Mouse (Mus musculus): ENCODE data around the gene Scarf1. TPM values are rescaled to one million over a fixed set of nuclear protein-coding genes. Genes with fewer than 3 reads are reported as not detected.

The Scarf1 gene
- total and polyA plus RNA-seq, 3 experiments = 0.24 to 0.90 (median 0.76) TPM

DNA sequence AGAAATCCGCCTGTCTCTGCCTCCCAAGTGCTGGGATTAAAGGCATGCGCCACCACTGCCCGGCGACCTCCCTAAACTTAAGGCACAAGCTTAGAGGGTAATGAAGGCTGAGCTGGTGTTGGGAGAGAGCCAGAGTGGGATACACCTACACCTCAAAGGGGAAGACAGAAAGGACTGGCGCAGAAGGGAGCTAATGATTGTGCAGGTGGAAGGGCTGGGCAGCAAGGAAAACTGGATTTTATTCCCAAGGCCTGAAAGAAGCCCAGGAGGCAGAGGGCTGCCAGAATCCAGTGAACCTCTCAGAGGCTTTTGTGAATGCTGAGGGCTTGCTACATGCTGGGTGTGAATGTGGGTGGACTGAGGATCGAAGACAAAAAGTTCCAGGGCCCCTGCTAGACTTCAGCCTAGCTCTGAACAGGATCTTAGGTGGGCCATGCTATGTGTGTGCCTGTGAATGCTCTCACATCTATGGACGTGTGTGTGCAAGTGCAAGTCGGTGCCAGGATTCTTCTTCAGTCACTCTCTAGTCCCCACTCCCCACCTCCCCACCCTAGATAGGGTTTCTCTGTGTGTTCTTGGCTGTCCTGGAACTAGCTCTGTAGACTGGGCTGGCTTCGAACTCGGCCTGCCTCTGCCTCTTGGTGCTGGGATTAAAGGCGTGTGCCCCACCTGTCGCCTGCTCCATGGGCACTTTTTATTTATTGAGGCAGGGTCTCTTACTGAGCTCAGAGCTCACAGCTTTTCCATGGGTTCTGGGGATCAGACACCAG, 23.1 kb downstream of the Scarf1 start:
- Histone ChIP-seq H3K79me2 (replicated peaks; ENCODE audit: control insufficient read depth, extremely low read depth, insufficient read depth, poor library complexity, severe bottlenecking) (no peaks in the 10 kb centered on the region), H3K27me3 (replicated peaks) (no peaks in the 10 kb centered on the region), H3K9me3 (replicated peaks; ENCODE audit: low read length) (no peaks in the 10 kb centered on the region), H3K4me1 (ENCODE audit: control insufficient read depth in 1 of 2, insufficient read depth in 2 of 2) (peaks cover 13 to 73% of the 10 kb centered on the region in 2 experiments), H3K9ac (ENCODE audit: insufficient read depth, low read depth) (no peak overlapping the region), H3K36me3 (replicated peaks in 1 of 2; ENCODE audit: control insufficient read depth in 1 of 2, insufficient read depth in 1 of 2, low read length in 1 of 2) (peaks cover 0 to 18% of the 10 kb centered on the region in 2 experiments), H3K4me3 (replicated peaks in 1 of 3; ENCODE audit: low read depth in 2 of 3, low read length in 2 of 3, poor library complexity in 1 of 3) (no peak overlapping the region), H3K27ac (ENCODE audit: insufficient read depth, low read depth) (no peak overlapping the region), H3K4me2 (ENCODE audit: insufficient read depth, low read depth, poor library complexity, severe bottlenecking) (no peak overlapping the region)
- dilution Hi-C loops (cut with MboI; ENCODE audit: extremely low pct_ligation_motif_present, extremely low pct_unique_long_range_greater_than_20kb, low sequenced_read_pairs) = no loop called here
- no peak for TF ChIP-seq MAZ (IDR thresholded peaks at IDR 0.05; ENCODE audit: low read depth, low read length)
- TF ChIP-seq RCOR1 (conservative IDR thresholded peaks at IDR 0.05; ENCODE audit: low read depth, low read length) = no peak
- no peak for TF ChIP-seq ZKSCAN1 (IDR thresholded peaks at IDR 0.05; ENCODE audit: borderline replicate concordance, low read depth, low read length)
- no peak for TF ChIP-seq GABPA (IDR thresholded peaks at IDR 0.05; ENCODE audit: insufficient replicate concordance, low read depth, low read length)
- TF ChIP-seq RAD21 (IDR thresholded peaks at IDR 0.05; ENCODE audit: low read depth, low read length) = no peak
- TF ChIP-seq BHLHE40 (IDR thresholded peaks at IDR 0.05; ENCODE audit: low read depth, low read length) = no peak
- no peak for TF ChIP-seq ZNF384 (IDR thresholded peaks at IDR 0.05; ENCODE audit: low read depth, low read length)
- no peak for TF ChIP-seq TCF12 (IDR thresholded peaks at IDR 0.05; ENCODE audit: low read depth, low read length)
- no peak for TF ChIP-seq POLR2AphosphoS2 (IDR thresholded peaks at IDR 0.05; ENCODE audit: low read depth, low read length)
- in situ Hi-C loops (cut with MboI; ENCODE audit: low pct_ligation_motif_present, low pct_unique_long_range_greater_than_20kb, low sequenced_read_pairs) = no loop called here
- DNase-seq (ENCODE audit: extremely low read depth) = no peak

DNA sequence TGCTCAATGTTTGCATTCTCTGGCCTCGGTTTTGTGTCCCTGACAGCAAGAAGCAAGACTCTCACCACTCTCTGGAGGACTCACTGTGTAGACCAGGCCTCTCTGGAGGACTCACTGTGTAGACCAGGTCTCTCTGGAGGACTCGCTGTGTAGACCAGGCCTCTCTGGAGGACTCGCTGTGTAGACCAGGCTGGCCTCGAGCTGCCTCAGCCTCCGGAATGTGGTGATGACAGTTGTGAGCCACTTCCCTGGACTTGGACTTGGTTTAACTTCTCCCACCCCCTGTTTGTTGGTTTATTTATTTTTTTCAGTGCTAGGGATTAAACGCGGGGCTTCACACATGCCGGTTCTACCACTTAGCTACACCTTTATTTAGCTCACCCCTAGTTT, 23.7 kb downstream of the Scarf1 start:
- dilution Hi-C loops (cut with MboI; ENCODE audit: extremely low pct_ligation_motif_present, extremely low pct_unique_long_range_greater_than_20kb, low sequenced_read_pairs) = no loop called here
- Histone ChIP-seq H3K4me3 (replicated peaks in 1 of 3; ENCODE audit: low read depth in 2 of 3, low read length in 2 of 3, poor library complexity in 1 of 3) (no peak overlapping the region), H3K9me3 (replicated peaks; ENCODE audit: low read length) (no peaks in the 10 kb centered on the region), H3K4me1 (ENCODE audit: control insufficient read depth in 1 of 2, insufficient read depth in 2 of 2) (peaks cover 13 to 79% of the 10 kb centered on the region in 2 experiments), H3K27ac (ENCODE audit: insufficient read depth, low read depth) (no peak overlapping the region), H3K4me2 (ENCODE audit: insufficient read depth, low read depth, poor library complexity, severe bottlenecking) (no peak overlapping the region), H3K36me3 (replicated peaks in 1 of 2; ENCODE audit: control insufficient read depth in 1 of 2, insufficient read depth in 1 of 2, low read length in 1 of 2) (peaks cover 0 to 22% of the 10 kb centered on the region in 2 experiments), H3K79me2 (replicated peaks; ENCODE audit: control insufficient read depth, extremely low read depth, insufficient read depth, poor library complexity, severe bottlenecking) (no peaks in the 10 kb centered on the region), H3K27me3 (replicated peaks) (no peaks in the 10 kb centered on the region), H3K9ac (ENCODE audit: insufficient read depth, low read depth) (no peak overlapping the region)
- no peak for DNase-seq (ENCODE audit: extremely low read depth)
- TF ChIP-seq NRF1 (IDR thresholded peaks at IDR 0.05; ENCODE audit: low read depth, low read length) = no peak
- no peak for TF ChIP-seq USF1 (IDR thresholded peaks at IDR 0.05; ENCODE audit: low read depth, low read length)
- TF ChIP-seq E2F4 (IDR thresholded peaks at IDR 0.05; ENCODE audit: insufficient replicate concordance, low read depth, low read length) = no peak
- no peak for TF ChIP-seq SMC3 (IDR thresholded peaks at IDR 0.05; ENCODE audit: low read depth, low read length)
- TF ChIP-seq BHLHE40 (IDR thresholded peaks at IDR 0.05; ENCODE audit: low read depth, low read length) = no peak
- TF ChIP-seq POLR2A (IDR thresholded peaks at IDR 0.05; ENCODE audit: low read depth, low read length) = no peak
- TF ChIP-seq ELF1 (IDR thresholded peaks at IDR 0.05; ENCODE audit: low read depth, low read length) = no peak
- TF ChIP-seq JUN (IDR thresholded peaks at IDR 0.05; ENCODE audit: insufficient read depth, low read depth, low read length) = no peak
- TF ChIP-seq IRF4 (IDR thresholded peaks at IDR 0.05; ENCODE audit: low read depth, low read length) = no peak
- no peak for TF ChIP-seq CHD1 (IDR thresholded peaks at IDR 0.05; ENCODE audit: low read depth, low read length)
- TF ChIP-seq POLR2AphosphoS2 (IDR thresholded peaks at IDR 0.05; ENCODE audit: low read depth, low read length) = no peak
- TF ChIP-seq CTCF (conservative IDR thresholded peaks at IDR 0.05 in 1 of 2, IDR thresholded peaks at IDR 0.05 in 1 of 2; ENCODE audit: low read depth in 2 of 2, low read length in 2 of 2) = no peak
- TF ChIP-seq KAT2A (IDR thresholded peaks at IDR 0.05; ENCODE audit: insufficient replicate concordance, low read length) = no peak
- no peak for TF ChIP-seq EP300 (IDR thresholded peaks at IDR 0.05; ENCODE audit: low read length)
- no peak for TF ChIP-seq ETS1 (conservative IDR thresholded peaks at IDR 0.05; ENCODE audit: low read depth, low read length)
- TF ChIP-seq ZKSCAN1 (IDR thresholded peaks at IDR 0.05; ENCODE audit: borderline replicate concordance, low read depth, low read length) = no peak
- no peak for TF ChIP-seq ZMIZ1 (IDR thresholded peaks at IDR 0.05; ENCODE audit: low read depth, low read length)
- no peak for TF ChIP-seq ZC3H11A (IDR thresholded peaks at IDR 0.05; ENCODE audit: low read depth, low read length)
- in situ Hi-C loops (cut with MboI; ENCODE audit: low pct_ligation_motif_present, low pct_unique_long_range_greater_than_20kb, low sequenced_read_pairs) = no loop called here

All from CH12.LX (cell line).